Mouse (Mus musculus) inflammation-experienced regulatory T-cells (primary cell): ENCODE results near the gene Vmn1r44. TPM values are rescaled to one million over a fixed set of nuclear protein-coding genes. Genes with fewer than 3 reads are reported as not detected.

Experiments
- polyA plus RNA-seq, 2 experiments: library from polyadenylated mRNA; unstranded; fragments of 100-300 nt; shearing (Covaris generic); gene quantifications; one replicate each; pipeline ENCODE4 v1.2.1; 2017

Gene Vmn1r44
- not detected for polyA plus RNA-seq

GRCm38 (mm10) chr6:89883360-89883759 is at the start of gene Vmn1r44:
TSS of gene Vmn1r44 (plus strand) at chr6:89883660.

DNA sequence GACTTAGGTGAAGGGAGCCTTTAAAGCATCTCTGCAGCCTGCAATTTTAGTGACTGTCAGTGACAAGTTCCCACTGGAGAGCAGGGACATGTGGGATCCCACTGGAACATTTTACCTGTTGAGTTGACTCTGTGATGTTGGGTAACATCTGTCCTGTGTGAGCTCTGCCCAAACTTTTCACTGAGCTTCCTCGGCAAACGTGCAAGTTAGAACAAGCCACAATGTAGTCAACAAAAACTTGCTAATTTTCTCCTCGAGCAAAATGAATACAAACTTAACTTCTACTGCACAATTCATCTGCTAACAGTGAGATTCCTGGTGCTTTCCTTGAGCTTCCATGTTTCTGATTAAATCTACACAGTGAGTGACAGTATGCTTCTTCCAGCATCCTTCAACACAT is 7.1 kb upstream of the Vmn1r44 start, which contains the start of the genes Vmn1r42 and Vmn1r43:
Vmn1r42 (minus strand) TSS at position 101 of the 400 bp plus-strand sequence.
Vmn1r43 (minus strand) TSS at position 101 of the 400 bp plus-strand sequence.

GRCm38 (mm10) chr6:89940498-89940897 is 57.0 kb downstream of the Vmn1r44 start, which contains the start of gene Vmn1r45:
TSS of gene Vmn1r45 (minus strand) at chr6:89940598.

Other genes starting within 250 kb of the Vmn1r44 start
- gene Txnrd3, start 239.7 kb upstream of the Vmn1r44 start, polyA plus RNA-seq: 1 to 10 TPM; 4.1 to 5.8 TPM
- gene Vmn1r40, start 176.1 kb upstream of the Vmn1r44 start, polyA plus RNA-seq: not detected
- gene Vmn1r41, start 142.9 kb upstream of the Vmn1r44 start, polyA plus RNA-seq: not detected
- under 1 TPM in 1 of 2 experiments, not detected in 1; 0.12 TPM for gene Vmn1r42, start 7.2 kb upstream of the Vmn1r44 start, polyA plus RNA-seq
- gene Vmn1r43, start 7.2 kb upstream of the Vmn1r44 start, polyA plus RNA-seq: under 1 TPM; 0.02 to 0.38 TPM
- gene Vmn1r45, start 56.9 kb downstream of the Vmn1r44 start, polyA plus RNA-seq: under 1 TPM; 0.39 to 0.74 TPM
- under 1 TPM in 1 of 2 experiments, not detected in 1; 0.07 TPM for gene Vmn1r46, start 85.7 kb downstream of the Vmn1r44 start, polyA plus RNA-seq
- under 1 TPM in 1 of 2 experiments, not detected in 1; 0.04 TPM for gene Vmn1r47, start 132.5 kb downstream of the Vmn1r44 start, polyA plus RNA-seq
- gene Vmn1r48, start 153.2 kb downstream of the Vmn1r44 start, polyA plus RNA-seq: not detected
- under 1 TPM in 1 of 2 experiments, not detected in 1; 0.37 TPM for gene Vmn1r49, start 194.8 kb downstream of the Vmn1r44 start, polyA plus RNA-seq
- gene Vmn1r50, start 217.8 kb downstream of the Vmn1r44 start, polyA plus RNA-seq: not detected
- gene Vmn1r51, start 238.9 kb downstream of the Vmn1r44 start, polyA plus RNA-seq: under 1 TPM in 1 of 2 experiments, not detected in 1; 0.28 TPM